Mouse (Mus musculus) cortical plate, adult 2 months (tissue): ENCODE data around the gene Nod1.

Source experiments
- CTCF ChIP-seq: fragments of 200-500 bp; IDR thresholded peaks from 2 replicates; pipeline ENCODE4 v1.5.1; 2011; ENCODE audit warnings: mild to moderate bottlenecking, control low read depth, low read length; ENCODE audit not compliant: insufficient read depth; ENCODE audit errors: extremely low read depth
- POLR2A ChIP-seq: fragments of 200-500 bp; IDR thresholded peaks from 2 replicates; pipeline ENCODE4 v1.6.1; 2011; ENCODE audit warnings: mild to moderate bottlenecking, low read length, control low read depth; ENCODE audit not compliant: insufficient read depth; ENCODE audit errors: extremely low read depth

DNA sequence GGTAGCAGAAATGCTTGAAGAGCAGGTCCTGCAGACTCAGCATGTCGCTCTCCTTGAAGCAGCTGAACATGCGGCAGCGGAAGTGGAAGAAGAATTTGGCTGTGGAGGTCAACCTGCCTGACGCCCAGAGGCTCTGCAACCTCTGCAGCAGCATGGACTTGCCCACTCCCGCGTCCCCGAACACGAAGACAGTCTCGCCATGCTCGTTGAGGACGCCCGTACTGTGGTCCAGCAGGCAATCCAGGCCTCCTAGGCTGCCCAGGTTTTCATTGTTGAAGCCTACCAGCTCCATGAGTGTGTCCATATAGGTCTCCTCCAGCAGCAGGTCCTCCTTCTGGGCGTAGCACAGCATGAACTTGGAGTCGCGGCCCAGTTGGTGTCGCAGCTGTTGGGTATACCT lies 27.9 kb downstream of the Nod1 start:
- TF ChIP-seq CTCF = no peak
- no peak for TF ChIP-seq POLR2A
